Mouse (Mus musculus): Measurements from ENCODE around the gene Zbtb40.

DNA sequence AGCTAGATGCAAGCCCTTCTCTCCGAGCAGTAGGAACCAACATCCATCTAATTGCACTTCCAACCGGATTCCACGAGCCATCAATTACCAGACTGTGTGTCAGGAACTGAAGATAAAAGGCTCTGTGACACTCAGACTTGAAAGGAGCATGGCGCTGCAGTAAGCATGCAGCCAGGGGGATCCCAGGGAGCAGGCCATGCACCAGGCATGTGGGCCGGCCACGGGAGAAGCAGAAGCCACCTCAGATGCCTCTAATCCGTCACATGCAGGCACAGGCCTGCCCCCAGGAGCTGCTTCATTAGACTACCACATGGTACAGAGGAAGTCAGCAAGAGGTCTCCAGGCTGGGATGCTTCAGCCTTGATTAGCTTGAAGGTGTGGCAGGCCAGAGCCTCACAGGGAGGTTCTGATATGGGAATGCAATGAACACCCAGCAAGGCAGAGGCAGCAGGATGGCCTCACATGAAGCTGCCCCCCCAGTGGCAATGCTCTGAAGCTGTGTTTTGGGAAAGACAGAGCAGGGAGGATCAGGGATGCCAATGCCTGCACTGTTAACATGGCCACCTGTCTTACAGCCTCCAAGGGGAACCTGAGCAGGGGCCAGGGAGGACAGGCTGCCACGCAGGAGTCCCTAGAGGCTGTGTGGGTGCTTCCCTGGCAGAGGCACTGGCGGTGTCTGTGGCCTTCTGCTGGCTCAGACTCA lies 66.5 kb downstream of the Zbtb40 start:
- TF ChIP-seq CTCF (conservative IDR thresholded peaks at IDR 0.05; ENCODE audit: insufficient read depth, insufficient read length, low read depth, low read length) (no peak), POLR2A (IDR thresholded peaks at IDR 0.05; ENCODE audit: low read depth, low read length) (no peak)

All from kidney, adult 2 months (tissue).